Mouse (Mus musculus): ENCODE measurements around the gene Mfrp. TPM values are rescaled to one million over a fixed set of nuclear protein-coding genes. Genes with fewer than 3 reads are reported as not detected.
A peak's percentile ranks its signal among the peaks of the same experiment; 100 is the strongest.

Gene Mfrp
- total RNA-seq (2021), result not detected
- long read RNA-seq, experiment 1, result 0 reads
- long read RNA-seq, experiment 2, result 0 reads

DNA sequence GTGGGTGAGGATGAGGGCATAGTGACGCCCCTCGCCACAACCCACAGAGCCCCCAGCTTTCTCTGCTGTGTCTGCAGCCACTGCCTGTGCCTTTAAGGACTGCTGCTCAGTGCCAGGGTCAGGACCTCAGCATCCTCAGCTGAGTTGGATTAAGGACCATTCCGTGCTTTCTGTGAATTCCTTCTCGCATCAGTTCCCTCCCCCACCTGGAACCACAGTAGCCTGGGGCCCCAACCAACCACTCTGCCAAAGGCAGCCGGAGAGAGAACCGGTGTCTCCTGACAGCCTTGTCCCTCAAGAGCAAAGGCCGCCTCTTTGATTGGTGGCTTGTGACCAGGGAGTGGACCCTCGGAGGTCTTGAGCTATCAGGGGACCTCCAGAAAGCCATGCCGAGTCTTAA lies at the start of gene Mfrp:
TSS of gene Mfrp (plus strand) at position 240 of the 400 bp plus-strand sequence.
- DNase-seq (ENCODE audit: low spot score in 2 of 2), result no peak

DNA sequence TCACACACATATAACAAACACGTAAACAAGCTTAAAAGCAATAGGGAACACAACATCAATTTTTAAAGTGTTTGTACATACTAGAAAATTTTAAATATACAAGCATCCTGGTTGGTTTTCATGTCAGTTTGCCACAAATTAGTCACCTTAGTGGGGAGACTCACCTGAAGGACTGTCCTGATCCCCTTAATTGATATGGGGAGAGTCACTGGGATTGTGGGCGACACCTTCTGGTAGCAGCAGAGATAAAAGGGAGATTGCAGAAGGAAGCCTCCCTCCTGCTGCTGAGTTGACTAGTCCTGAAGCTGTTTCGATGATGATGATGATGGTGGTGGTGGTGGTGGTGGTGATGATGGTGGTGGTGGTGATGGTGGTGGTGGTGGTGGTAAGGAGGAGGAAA lies 48.7 kb upstream of the Mfrp start:
- DNase-seq (ENCODE audit: low spot score in 2 of 2), result no peak

DNA sequence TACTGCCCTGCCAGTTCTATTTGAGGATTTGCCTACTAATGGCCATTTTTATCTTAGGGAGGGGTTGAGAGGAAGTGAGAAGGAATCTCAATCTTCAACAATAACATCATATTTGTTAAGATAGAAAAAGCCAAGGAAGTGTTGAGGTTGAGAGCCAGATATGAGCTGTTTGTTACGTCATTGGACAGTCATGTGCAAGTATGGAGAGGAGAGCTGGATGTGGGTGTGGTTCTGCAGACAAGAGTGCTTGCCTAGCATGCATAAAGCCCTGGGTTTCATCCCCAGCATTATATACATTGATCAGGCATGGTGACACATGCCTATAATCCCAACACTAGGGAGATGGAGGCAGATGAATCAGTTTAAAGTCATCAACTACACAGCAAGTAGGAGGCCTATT lies 47.6 kb upstream of the Mfrp start:
- DNase-seq (ENCODE audit: low spot score in 2 of 2), result no peak

DNA sequence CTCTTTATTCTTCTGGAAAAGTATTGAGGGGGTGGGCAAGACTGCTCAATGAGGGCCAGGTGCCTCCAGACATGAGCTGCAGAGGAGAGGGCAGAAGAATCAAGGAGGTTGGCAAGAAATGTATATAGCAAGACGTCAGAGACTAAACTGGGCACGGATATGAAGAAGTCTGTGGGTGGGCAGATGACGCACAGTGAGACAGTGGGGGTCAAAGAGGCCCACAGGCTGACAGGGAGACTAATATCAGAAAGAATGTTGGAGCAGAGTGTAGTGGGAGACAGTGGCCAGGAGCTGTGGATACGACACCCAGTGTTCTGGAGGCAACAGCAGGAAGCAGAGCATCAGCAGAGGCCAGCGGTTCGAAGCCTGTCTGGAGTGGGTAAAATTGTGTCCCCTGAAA lies 42.9 kb upstream of the Mfrp start:
- no peak for DNase-seq (ENCODE audit: low spot score in 2 of 2)

DNA sequence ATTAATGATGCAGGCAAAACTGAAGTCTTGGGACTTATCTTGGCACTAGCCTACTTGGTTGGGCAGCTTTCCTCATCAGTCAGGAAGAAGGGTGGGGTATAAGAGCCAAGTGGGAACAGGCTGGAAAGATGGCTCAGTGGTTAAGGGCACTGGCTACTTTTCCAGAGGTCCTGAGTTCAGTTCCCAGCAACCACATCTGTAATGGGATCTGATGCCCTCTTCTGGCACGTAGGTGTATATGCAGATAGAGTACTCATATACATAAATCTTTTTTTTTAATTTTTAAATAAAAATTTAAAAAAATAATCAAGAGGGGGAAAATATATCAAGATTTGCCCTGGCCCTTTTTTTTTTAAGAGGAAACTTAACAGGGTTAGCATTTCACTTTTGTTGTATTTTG lies 36.4 kb upstream of the Mfrp start:
- DNase-seq (ENCODE audit: low spot score in 2 of 2), result no peak

DNA sequence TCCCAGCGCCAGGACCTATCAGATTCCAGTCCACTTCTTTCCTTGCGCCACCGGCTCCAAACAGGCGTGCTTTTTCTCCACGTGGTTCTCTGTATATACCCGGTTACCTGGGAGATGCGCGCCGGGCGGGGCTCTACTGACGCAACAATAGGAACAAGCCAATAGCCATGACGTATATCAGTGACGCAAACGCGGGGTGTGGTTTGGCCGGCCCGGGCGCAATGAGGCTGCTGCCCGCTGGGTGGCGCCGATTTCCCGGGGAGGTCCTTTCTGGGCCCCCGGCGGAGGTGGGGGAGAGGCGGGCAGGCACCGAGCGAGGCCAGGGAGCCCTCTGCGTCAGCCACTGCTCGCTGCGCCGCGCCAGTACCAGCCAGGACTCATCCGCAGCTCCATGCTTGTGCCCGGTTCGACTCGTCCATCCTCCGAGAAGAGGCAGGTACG lies 34.7 kb upstream of the Mfrp start, which contains the start of gene Usp2:
TSS of gene Usp2 (plus strand) at position 237 of the 441 bp plus-strand sequence.
- peak; percentile 100 for DNase-seq (ENCODE audit: low spot score in 2 of 2)

DNA sequence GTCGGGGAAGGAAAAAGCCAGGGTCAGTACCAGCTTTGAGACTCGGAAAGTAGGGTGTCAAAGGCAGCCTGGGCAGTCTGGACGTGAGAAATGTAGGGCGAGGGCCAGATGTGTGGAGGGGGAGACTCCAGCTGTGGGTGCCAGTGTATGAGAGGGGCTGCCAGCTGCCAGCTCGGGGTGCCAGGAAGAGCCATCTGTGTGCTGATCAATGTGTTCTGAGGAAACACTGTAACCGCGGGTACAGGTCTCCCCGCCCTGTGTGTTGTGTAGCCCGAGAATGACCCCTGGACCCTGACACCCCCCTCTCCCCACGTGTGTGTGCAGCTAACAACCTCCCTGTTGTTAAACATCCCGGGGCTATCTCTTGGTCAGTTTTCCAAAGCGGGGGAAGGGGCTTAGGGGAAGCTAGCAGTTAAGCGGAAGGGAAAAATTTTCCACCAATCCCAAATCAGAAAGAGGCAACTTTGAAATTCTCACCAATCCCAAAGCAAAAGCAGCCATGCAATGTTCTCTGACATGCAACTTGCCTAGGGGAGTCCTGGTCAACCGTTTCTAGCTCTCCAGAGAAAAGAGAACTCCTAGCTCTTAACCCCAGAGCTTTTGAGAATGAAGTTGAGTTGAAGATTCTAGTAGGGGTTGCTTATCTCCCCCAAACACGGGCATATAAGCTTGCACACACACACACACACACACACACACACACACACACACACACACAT lies 34.1 kb upstream of the Mfrp start:
- DNase-seq (ENCODE audit: low spot score in 2 of 2), result no peak

DNA sequence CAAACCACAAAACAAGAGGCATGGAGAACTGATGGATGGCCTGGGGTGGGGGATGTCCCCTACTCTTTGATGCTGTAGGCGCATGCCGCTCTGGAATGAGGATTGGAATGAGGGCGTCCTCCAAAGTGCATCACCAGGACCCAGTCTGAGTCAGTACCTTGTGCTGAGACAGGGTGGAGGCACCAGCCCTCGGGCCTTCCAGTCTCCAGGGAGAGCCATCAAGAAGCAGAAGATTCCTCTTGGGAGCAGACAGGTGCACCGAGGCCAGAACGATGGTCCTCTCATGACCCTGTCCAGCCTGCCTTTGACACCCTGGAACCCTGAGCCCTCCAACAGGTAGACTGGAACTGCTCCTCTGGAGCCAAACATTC lies 33.6 kb upstream of the Mfrp start:
- DNase-seq (ENCODE audit: low spot score in 2 of 2), result no peak

DNA sequence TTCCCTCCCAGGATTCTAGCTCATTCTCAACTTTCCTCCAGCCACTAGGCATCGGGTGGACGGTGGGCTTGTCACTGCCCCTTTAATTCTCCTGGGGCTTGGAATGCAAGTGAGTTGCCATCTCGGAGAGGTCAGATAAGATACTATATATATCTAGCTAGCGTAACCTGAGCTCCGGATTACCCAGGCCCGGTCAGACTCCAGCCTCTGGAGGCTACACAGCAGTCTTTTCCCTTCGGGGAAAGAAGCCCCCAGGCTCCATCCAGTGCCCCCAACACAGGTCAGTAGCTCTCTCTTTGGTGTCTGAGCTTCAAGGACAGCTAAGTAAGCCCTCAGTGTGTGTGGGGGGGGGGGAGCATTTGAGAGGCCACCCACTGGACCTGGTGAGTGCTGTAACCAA lies 32.3 kb upstream of the Mfrp start:
- no peak for DNase-seq (ENCODE audit: low spot score in 2 of 2)

DNA sequence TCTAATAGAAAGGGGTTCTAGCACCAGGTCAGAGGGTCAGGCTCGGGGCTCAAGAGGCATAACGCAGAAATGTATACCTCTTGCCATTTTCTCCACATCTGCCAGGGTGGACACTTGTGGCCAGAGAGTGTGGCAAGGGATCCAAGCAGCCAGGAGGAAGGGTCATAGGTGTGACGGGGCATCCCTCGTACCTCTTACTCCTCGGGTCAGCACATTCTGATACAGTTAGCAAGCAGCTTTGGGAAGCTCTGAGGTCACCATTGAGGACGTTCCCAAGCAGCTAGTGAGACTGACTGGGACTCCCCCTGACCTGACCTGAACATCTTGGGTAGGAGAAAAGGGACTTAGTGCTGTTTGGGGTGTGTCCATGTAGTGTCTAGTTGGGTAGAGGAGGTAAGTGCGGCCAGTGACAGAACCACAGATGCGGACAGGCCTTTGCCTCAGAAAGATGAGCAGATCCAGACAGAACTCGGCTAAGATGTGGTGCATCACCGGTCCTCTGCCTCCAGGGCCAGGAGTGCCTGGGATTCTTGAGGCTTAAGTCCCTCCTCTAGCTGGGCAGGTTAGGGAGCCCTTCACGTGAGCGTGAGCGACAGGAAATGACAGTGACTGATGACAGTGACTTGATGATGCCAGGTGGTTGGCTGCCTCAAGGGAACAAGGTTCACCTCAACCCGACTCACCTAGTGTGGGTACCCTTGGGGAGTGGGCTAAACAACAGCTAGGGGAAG lies 31.3 kb upstream of the Mfrp start:
- no peak for DNase-seq (ENCODE audit: low spot score in 2 of 2)

DNA sequence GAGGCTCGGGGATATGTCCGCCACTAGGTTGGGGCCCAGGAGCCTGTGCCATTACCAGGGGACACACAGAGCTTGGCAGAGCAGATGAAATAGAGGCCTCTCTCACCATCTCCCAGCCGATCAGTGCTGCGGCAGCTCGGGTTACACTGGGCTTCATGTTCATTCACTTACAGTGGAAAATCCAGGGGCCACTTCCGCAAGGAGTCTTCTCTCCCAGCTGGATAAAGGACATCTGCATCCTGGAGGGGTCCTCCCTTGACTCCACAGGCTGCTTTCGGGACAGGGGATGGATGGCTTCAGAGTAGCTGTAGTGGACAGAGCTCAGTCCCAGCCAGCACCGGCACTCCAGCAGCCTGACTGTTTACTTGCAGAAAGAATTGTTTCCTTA lies 30.7 kb upstream of the Mfrp start:
- no peak for DNase-seq (ENCODE audit: low spot score in 2 of 2)

DNA sequence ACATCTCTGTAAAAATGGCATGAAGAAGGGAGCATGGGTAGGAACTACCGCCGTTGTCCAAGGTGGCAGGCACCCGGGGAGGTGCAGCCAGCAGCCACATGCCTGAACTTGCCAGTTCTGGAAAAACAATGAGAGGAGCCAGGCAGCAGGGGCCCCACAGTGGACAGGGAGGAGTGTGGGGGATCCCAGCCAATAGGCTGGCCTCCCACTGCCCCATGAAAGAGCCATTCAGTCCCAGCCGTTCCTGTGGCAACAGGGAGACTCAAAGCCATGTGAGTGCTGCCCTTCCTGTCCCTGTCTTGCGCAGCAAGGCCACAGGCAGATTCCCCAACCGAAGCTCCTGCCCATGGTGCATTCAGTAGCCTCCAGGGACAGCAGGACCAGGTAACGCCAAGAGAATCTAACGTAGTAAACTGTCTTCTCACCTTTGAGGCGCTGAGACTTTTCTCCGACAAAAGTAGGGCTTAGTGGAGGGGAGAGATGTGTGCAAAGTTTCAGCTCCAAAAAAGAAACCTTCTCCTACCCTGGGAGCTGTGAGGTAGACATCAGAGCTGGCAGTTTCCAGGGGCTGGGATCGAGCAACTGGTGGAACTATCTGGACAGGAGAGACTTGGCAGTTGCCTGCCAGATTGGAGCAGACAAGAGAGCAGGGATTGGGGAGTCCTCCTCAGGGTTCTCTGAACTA lies 29.5 kb upstream of the Mfrp start:
- peak in 1 of 2 experiments; percentile 37 for DNase-seq (ENCODE audit: low spot score in 2 of 2)

DNA sequence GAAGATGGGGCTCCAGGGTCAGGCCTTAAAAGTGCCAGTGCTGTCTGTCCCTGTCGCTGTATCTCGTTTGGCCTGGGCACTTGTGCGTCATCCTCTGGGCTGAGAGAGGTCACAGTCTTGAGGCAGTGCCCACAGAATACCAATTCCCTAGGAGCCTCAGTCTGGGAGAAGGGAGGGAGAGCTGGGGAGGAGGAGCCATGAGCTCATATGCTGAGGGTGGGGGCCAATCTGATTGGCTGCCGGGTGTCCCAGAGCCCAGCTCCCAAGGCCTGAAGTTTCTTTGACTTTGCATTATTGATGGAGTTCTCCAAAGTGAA lies 29.0 kb upstream of the Mfrp start:
- DNase-seq (ENCODE audit: low spot score in 2 of 2), result peak in 1 of 2 experiments; percentile 46

DNA sequence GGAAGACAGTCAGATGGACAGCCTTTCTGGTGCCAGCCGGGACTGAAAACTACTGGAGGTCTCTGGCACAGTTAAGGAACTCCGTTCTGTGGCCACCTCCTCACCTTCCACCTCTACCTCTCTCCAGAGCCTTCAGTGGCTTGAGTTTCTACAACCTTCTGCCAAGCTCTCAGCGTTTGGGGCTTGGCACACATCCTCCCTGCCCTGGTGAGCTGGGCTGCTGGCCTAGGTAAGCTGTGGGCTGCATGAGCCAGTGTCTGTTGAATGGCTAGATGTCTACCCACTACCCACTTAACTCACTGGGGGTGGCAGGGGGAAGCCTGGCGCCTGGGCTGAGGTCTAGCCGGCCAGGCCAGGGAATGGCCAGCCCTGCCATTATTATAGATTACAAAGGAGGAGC lies 28.4 kb upstream of the Mfrp start:
- no peak for DNase-seq (ENCODE audit: low spot score in 2 of 2)

DNA sequence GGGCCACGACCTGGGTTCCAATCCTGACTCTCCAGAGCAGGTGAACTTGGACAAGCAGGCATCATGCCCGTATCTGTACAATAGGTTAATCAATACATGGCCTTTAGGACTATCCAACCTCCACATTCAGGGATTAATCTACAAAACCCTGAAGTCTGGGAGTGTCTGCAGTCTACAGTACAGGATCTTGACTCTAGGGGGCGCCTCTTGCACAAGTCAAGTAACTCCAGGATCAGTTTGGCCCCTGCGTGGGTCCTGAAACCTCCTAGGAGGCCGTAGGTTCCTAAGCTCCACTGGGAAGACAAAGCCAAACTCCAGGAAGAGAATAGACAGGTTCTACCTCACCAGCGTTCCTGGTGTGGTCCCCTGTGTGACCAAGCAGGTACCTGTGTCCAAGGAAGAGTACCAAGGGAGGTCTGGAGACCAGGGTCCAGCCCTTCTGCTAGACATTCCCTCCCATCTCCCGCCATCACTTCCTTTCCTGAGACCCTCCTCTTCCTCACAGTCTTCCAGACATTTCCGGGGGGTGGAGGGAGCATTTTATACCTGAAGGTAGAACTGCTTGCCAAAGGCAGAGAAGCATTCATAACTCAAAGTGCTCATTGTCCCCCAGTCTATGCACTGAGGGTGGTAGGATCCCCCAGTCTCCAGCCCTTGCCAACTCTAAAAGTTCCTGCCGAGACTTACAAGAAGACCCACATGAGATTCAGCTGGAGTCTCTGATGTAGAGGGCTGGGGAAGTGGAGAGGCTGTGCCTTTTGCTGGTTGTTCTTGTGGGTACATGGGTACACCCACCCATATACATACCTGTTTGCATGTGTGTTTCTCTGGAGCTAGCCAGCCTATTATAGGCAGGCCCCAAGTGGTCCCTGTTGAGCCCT lies 26.9 kb upstream of the Mfrp start:
- no peak for DNase-seq (ENCODE audit: low spot score in 2 of 2)

DNA sequence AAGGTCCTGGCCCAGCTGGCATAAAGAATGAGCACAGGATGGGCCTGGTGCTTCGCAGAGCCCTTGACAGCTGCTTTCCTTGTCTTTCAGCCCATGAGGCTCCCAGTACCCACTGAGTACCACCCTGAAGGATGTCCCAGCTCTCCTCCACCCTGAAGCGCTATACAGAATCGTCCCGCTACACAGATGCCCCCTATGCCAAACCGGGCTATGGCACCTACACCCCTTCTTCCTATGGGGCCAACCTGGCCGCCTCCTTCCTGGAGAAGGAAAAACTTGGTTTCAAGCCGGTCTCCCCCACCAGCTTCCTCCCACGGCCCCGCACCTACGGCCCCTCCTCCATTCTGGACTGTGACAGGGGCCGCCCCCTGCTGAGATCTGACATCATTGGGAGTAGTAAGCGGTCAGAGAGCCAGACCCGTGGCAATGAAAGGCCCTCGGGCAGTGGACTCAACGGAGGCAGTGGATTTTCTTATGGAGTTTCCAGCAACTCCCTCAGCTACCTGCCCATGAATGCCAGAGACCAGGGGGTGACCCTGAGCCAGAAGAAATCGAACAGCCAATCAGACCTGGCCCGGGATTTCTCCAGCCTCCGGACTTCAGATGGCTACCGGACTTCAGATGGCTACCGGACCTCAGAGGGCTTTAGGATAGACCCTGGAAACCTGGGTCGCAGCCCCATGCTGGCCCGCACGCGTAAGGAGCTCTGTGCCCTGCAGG lies 26.1 kb upstream of the Mfrp start:
- no peak for DNase-seq (ENCODE audit: low spot score in 2 of 2)

DNA sequence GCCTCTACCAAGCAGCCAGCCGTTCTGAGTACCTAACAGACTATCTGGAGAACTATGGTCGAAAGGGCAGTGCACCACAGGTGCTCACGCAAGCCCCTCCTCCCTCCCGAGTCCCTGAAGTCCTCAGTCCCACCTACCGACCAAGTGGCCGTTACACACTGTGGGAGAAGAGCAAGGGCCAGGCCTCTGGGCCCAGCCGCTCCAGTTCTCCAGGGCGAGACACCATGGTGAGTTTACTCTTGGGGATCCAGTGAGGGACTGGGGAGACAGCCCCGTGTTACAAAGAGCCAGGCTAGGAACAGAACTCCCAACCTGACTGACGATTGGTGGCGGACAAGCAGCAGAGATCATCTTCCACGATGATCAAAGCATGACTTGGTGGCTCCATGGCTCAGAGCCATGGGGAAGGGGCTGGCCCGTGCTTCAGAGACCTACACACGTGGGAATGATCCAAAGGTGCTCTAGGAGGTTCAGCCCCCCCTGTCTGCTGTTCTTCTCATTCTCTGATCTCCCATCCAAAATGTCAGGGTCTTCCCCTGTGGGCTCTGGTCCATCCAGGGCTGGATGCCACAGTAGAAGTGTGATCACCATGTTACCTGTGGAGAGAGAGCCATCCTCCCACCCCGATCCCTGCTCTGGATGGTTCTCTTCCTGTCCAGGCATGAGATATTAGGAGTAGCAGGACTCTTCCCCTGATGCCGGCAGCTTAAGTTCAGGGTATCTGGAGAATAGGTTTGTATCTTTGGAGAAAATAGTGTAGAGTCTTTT lies 25.3 kb upstream of the Mfrp start:
- no peak for DNase-seq (ENCODE audit: low spot score in 2 of 2)

DNA sequence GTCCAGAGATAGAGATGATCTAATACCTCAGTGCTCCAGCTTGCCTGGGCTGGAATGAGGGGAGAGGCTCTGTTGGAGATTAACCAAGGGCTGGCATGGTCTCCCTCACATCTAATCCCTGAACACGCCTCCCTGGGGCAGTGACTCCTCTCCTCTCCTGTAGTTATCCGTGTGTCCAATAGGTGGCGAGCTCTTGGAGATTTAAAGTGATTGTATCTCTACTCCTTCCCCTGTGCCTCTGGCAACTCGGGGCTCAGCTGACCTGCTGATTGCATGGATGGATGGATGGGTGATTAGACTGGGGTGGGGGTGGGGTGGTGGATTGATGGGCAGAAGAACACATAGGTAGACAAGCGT lies 24.8 kb upstream of the Mfrp start:
- DNase-seq (ENCODE audit: low spot score in 2 of 2), result no peak

DNA sequence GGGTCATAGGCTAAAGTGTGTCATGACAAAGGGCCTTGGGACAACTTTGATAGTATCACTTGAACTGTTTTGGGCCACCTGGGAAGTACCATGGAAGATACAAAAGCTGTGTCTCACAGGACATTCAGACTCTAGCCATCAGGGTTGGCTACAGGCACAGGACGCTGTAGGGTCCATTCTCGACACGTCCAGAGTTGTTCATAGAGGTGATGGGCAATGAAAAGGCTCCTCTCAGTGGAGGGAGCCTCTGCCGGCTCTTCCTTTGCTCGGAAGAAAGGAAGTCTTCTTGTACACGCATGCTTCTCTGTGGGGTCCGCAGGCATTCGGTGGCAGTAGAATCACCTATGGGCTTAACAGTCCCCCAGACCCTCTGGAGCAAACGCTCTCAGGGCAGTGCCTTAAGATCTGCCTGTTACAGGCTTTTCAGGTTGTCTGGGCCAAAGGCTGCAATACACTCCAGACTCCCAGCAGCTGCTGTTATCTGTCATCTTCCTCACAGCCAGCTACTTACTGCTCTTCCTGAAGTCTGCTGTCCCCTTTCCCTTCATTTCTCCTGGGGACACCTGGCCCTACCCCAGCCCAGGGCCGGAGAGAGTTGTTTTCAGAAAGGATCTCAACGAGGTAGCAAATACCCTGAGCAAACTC lies 24.1 kb upstream of the Mfrp start:
- DNase-seq (ENCODE audit: low spot score in 2 of 2), result no peak

Data from adrenal gland, adult 18-20 months (tissue).